Mouse (Mus musculus): Measurements from ENCODE around the gene Mfsd12. TPM values are rescaled to one million over a fixed set of nuclear protein-coding genes. Genes with fewer than 3 reads are reported as not detected.

Mfsd12 gene
- total RNA-seq, 2 experiments from 2014 or later: 29.6 to 29.7 TPM

DNA sequence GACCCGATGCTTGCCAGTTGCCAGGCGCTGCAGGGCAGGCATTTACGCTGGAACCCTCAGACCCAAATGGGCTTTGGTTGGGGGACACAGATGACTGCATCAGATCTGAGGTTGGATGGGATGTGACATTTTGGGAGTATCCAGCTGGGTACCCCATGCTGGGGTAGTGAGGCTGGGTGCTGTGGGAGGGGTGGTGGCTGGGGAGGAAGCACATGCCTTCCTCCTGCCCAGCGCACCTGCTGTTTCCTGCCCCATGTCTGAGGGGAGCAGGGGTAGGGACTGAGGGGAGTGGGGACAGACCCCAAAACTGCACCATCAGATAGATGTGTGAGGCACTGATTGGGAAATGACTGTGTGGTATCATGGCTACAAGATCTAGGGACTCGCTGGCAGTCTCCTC is 39.5 kb downstream of the Mfsd12 start:
- intact Hi-C loops (cut with DNase I): no loop called here
- no peak for DNase-seq

DNA sequence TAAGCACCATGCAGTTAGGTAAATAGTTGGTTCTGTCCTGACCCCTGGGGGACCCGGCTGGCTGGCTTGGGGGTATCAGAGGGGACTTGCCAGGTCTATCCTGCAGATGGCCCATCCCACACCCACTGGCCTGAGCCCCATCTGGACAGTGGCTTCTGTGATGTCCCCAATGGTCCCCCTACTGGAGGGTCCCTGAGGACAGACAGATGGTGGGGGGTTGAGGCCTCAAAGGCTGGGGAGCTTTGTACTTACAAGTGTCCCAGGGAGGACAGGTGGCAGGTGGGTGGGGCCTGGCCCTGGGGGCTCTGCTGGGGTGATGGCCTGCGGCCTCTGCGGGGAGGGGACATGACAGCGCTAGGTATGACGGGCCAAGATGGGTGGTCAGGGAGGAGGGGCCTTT is 42.0 kb downstream of the Mfsd12 start:
- DNase-seq: peak; percentile 54
- intact Hi-C loops (cut with DNase I): no loop called here

DNA sequence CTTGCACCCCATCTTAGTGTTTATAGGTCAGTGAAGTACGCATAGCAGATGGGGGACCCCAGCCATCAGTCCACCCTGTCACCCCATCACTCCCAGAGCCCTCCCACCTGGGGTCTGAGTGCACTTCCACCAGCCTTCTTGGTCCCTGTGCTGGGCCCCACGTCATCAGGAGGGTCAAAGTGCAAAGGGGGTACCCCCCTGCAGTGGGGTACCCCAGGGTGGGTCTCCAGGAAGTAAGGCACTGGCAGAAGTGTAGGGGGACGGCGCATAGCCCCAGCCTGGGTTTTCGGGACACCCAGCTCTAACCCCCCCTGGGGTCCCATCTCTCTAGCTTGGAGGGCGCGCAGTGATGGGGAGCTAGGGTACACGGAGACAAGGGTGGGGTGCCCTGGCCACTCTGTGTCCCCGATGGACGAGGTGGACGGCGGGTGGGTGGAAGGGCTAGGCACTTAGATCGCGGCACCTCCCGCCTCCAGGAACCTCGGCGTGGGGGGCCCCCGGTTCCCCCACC is 42.6 kb downstream of the Mfsd12 start:
- DNase-seq: no peak
- intact Hi-C loops (cut with DNase I): no loop called here

DNA sequence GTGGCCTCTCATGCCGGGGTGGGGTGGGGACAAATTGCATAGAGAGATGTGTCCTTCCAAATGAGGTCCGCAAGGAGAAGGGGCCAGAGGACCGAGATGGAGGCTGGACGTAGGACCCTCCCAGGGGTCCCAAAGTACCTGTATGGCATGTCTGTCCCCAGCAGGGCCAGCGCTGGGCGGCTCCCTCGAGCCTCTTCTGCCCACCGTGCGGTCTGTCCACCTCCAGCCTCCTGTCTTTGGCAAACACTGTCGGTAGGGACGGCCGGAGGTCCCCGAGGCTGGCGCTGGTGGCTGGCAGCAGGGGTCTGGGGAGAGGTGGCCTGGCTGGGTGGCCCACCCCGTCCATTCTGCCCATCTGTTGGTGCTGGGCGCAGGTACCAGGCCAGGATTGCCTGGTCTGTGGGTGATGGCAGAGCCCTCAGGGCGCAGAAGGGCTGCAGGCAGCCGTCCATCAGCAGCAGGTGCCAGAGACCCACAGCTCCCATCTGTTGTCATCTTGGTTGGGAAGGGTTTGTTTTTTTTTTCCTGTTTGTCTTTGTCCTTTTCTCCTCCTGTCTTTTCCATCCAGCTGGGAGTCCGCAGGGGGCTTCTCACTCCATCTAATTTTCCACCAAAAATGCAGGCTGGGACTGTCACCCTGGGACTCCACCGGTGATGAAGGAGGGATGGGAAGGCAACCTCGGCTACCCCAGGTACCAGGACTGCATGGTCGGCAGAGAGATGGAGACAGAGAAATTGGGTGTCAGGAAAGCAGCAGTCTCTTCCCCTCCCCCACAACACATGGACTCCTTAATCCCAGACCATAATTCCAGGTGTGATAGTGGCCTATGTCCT is 43.3 kb downstream of the Mfsd12 start:
- peak; percentile 88 for DNase-seq
- intact Hi-C loops (cut with DNase I): no loop called here

DNA sequence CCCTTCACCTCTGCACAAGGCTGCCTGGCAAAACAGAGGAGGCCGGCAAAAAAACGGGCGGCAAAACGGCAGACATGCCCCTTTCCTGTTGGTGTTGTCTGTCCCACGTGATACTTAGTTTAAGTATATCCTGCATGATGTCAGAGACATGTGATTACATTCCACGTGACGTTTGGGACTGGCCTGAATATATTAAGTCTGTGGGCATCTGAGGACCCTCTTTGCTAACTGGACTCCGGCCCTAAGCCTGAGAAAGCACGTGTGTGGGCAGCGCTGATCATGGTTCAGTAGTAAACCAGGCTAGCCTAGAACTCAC is 43.9 kb downstream of the Mfsd12 start:
- intact Hi-C loops (cut with DNase I): no loop called here
- no peak for DNase-seq

DNA sequence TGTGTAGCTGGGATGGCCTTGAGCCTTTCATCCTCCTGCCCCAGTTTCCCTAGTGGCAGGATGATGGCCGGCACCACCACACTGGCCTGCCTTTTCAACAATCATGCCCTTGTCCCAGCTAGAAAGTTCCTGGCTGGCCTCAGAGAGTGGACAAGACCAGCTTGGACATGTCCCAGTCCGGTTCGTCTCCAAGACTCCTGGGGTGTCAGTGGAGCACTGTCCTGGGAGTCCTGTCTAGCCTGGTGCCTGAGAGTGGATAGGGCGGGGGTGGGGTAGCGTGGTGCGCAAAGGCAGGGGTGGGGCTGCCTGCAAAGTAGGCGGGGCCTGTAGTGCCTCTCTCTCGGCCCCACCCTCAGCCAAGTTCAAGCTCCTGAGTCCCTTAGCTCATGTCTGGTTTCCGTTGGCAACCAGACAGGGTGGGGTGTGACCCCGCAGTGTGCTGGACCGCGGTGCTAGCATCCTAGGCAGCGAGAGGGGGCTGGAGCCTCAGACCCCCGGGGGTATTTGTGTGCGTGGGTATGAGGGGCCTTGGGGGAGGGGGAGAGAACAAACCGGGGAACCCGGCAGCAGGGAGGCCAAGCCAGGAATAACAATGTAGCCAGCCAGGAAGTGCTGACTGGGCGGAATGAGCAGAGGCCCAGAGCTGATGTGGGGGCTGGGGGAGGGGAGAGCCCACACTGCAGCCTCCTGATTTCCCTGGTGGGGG is 44.4 kb downstream of the Mfsd12 start:
- intact Hi-C loops (cut with DNase I): no loop called here
- peak; percentile 78 for DNase-seq

DNA sequence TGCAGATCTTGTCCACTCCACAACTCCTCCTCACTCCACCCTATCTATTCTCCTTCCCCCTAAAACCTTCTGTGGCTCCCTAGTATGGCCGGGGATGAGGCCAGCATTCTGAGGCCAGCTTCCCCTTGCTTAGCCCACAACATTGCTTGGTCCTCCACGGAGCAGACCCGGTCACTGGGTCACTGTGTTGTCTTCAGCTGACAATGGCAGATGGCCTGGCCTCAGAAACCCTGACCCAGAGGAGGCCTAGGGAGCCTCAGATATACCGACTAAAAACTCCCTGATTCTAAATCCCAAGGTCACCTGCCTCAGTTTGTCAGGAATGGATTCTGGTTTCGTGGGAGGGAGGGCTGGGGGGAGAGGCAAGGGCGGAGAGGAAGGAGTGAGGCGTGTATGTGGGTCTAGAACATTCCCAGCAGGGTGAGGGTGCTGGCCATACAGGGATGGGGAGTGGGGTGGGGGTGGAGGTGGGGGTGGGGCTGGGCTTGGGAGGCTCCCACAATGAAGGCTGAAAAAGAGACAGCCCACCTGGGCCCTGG is 45.0 kb downstream of the Mfsd12 start:
- no peak for DNase-seq
- intact Hi-C loops (cut with DNase I): no loop called here

DNA sequence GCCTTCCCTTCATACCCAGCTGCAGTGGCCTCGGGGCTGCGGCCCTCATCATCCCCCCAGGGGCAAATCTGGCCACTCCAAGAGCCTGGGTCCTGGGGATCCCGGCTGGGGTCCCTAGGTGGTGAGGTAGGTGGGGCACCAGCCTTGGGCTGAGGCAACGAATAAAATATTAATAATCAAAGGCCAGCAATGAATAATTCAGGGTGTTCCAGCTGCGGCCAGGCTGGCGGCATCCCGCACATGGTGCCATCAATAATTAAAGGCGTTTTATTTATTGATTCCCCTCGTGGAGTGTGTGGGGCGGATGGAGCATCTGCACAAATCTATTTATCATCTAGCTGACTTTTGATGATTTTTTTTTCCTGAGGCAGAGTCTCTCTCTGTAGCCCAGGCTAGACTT is 46.2 kb downstream of the Mfsd12 start:
- intact Hi-C loops (cut with DNase I): no loop called here
- DNase-seq: no peak

DNA sequence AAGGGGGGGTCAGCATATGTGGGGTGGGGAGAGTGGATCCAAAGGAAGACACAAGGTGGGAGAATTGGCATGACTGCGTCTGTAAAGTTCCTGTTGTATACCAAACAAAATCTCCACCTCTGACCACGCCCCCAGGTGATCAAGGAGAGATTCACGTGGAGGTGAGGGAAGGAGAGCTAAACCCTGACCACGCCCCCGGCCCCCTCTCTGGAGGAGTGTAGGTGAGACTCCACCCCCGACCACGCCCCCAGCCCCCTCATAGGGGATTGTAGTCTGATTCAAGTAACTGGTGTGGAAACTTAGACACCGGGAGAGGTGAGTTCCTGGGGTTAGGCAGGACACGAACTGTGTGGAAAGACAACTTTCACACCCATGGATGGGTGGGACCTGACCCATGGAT is 46.8 kb downstream of the Mfsd12 start:
- intact Hi-C loops (cut with DNase I): no loop called here
- DNase-seq: no peak

DNA sequence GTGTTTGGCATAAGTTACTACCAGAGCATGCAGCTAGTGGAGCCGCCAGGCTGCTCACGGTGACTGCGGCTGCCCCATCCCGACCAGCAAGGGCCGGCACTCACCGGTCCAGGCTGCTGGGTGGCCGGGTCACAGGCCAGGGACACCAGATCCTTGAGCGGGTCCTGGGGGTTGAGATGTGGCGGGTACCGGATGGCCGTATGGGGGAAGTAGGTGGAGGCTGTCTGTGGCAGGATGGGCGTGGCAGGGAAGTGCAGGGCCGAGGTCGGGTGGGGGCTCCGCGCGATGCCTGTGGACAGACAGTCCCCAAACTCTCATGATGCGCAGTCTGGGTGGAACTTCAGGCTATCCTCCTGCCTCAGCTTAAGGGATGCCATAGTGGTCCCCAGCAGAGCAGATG is 47.4 kb downstream of the Mfsd12 start:
- DNase-seq: no peak
- intact Hi-C loops (cut with DNase I): no loop called here

DNA sequence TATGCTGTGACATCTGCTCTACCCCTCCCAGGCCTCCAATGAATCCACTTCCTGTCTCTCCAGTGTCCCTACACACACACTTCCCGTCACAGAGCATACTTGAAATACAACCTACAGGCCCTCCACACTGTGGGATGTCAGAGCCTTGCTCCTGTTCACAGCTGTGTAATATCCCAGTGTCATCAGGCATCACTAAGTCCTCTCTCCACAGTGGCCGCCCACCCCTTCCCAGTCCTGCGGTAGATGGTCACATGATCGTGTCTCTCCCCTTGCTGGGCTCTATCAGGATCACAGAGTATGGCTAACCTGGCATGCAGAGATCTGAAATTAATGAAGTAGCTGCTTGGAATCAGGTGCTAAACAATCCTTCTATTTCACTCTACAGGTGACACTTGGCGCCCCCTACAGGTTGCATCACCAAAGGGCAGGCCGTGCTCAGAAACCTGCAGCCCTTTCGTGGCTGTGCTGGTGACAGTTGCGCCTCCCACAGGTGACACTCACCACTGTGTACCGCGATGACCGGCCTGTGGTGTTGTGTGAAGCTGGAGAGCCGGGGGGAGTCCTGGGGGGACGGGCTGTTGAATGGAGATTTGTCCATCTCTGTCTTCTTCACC is 48.4 kb downstream of the Mfsd12 start:
- intact Hi-C loops (cut with DNase I): no loop called here
- DNase-seq: peak; percentile 71

DNA sequence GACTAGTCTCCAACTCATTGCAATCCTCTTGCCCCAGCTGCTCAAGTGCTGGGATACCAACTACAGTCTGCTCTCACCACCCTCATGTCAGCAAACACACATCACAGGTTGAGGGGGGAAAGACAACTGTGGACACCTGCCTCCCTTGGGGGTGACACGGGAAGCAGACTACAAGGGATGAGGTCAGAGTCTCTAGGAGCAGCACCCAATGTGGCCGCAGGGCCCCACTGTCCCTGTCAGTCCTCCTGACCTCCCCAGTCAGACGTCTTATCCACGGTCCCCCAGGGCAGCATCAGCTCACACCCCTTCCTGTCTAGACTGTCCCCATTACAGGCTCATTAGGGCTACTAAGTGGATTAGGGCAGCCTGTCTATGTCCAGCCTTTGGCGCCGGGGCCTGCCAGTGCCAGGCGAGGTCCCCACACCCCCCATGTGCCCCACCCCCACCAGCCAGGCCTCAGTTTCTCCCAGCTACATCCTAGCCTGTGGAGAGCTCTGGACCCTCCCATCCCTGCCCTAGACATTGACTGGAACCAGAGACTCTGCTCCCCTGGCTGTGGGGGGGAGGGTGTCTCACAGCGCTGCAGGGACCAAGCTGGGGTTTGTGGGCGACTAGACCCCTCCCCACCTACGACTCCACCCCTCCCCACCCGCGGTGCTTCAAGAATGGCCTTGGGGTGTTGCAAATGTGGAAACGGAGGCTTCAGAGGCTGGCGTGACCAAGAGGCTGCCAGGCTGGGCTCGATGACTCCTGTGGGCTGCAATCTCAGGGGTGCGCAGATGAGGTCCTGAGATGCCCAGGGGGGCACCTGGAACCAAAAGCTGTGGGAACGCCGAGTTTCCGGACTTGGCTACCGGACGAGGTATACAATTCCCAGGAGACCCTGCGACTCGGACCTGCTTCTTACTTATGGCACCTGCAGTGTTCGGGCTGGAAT is 49.5 kb downstream of the Mfsd12 start:
- intact Hi-C loops (cut with DNase I): no loop called here
- no peak for DNase-seq

DNA sequence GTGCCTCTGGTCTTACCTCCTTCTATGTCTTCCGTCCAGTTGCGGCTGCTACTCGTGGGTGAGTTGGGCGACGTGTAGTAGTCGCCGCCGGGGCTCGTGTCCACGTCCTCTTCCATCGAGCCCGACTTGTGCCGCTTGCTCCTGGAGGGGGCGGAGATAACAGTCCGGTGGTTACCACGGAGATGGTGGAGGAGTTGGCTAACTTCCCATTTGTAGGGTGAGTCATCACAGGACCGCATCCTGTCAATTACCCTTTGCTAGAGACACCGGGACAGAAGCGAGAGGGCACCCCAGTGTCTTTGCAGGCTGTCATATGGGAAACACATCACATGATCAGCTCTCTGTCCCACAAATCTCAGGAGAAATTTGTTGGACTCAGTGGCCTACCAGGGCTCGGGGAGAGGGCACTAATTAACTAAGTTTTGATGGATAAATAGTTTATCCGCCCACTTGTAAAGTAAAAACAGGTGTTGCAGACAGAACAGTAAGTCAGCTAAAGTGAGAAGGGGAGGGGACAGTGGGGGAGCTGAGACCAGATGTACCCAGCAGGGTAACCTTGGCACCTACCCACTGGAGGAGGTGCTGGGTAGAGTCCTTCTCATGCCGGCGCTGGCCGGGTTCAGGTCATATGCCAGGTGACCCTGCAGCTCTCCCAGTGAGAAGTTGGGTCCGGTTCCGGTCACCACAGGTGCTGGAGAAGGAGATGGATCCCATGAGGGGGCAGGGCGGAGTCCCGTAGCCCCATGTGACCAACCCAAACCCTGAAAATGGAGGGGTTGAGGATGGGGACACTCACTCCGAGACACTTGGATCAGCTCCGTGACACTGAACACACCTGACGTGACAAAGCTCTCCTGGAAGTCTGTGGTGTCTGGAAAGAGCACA is 50.5 kb downstream of the Mfsd12 start:
- DNase-seq: peak; percentile 76
- intact Hi-C loops (cut with DNase I): no loop called here

DNA sequence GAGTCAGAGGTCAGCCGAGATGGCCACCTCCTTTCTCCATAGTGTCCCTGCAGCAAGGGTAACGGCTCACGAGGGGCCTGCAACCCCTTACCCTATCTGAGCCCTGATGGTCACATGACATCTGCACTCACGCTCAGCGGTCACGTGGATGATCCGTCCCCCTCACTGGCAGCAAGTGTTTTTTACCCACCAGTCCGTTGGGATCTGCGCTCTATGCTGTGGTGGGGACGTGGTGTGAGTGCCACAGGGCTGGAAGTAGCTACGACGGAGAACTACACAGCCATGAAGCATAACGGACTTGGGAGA is 51.1 kb downstream of the Mfsd12 start:
- no peak for DNase-seq
- intact Hi-C loops (cut with DNase I): no loop called here

DNA sequence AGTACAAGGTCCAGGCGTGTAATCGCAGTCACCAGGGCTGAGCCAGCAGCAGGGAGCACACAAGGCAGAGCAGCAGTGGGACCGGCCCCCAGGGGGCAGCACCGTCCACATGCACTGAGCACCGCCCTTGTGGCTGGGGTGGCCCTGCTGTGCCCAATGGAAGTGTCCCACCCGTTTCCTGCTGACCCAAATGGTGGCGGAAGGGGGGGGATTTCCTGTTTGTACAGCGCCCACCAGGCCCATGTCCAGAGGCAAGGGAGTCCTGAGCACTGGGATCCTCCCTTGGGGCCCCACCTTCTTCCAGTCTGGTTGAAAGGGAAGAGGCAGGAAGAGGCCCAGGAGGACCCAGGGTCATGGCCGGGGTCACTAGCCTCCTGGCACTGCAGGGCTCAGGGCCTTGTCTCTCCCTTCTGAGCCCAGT is 51.6 kb downstream of the Mfsd12 start:
- intact Hi-C loops (cut with DNase I): no loop called here
- peak; percentile 74 for DNase-seq

DNA sequence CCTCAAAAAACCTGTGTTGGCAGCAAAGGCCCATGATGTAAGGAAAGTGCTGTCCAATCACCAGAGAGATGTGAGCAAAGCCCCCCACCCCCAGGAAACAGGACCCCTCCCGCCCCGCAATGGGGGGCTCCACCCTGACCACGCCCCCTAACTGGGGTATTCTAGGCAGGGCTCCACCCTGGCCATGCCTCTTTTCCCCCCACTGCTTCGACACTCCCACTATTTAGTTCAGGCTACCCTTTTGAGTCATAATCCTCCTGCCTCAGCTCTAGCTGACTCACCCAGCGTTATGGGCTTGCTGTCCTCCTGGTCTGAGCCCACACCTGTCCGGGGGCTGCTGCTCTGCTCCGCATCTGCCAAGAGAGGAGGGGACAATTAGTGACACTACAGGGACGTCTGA is 52.0 kb downstream of the Mfsd12 start:
- DNase-seq: no peak
- intact Hi-C loops (cut with DNase I): no loop called here

DNA sequence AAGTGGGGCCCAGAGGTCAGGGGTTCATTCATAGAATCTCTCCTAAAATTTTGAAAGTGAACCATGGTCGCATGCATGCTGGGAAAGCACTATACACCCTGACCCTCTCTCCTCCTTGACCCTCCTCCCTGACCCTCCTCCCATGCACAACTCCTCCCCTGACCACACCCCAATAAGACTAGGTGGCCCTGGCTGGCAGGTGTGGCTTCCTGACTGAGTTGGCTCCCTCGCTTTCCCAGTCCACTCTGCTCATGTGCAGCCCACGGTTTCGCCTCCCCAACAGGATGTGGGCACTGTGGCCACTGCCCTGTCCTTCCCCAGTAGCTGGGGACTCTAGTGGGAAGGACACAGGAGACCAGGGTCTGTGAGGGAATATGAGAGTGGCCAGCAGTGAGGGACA is 53.1 kb downstream of the Mfsd12 start:
- DNase-seq: no peak
- intact Hi-C loops (cut with DNase I): no loop called here

DNA sequence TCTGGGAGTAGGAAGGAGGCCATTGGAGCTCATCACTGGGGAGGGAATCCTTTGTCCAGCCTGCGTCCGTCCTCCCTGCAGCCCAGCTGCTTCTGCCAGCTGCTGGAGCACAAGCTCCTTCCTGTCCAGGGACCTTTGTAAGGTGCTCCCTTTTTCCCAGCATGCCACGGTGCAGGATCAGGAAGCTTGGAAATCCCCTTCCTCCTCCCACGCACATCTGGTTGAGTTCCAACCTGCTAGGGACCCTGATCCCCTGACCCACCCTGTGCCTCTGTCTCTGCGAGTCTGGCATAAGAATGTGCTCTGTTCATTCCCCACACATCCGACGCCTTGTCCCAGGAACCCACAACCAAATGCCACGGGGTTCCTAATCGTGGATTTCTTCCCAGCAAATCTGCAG is 53.7 kb downstream of the Mfsd12 start:
- no peak for DNase-seq
- intact Hi-C loops (cut with DNase I): no loop called here

DNA sequence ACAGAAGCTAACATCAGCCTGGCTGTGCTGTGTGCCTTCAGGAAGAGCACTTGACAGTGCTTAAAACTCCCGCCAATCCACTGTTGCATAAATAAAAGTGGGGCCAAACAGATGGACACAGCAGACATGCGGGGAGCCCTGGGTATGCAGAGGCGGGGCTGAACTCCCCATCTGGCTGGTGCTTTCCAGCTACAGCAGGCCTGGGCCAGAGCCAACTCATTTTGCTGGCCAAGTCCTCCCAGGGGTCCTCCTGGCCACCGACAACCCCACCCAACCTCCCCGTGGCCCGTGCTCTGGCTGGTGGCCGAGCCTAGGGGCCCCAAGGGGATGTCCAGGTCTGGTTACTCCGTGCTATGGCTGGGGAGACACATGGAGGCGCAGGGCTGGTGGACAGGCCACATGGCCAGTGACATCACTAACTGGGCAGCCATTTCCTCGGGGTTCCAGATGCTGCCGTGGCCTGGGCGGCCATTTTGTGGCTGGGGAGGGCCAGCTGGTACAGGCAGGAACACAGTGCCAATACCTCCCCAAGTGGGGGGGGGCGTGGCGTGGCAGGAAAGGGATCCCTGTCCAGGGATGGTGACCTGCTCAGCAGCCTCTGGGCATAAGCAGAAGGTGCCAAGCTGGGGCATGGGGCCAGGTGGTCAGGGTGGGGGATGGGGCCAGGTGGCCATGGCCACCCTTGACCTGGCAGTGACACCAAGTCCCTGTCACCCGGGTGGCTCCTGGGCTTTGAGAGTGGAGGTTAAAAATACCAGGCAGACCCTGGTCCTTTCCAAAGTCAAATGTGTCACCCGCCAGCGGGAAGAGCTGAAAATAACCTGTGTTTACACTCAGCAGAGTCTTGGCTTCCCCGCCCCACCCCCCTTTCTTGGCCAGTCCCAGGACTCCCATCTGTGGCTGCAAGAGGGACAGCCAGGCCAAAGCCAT is 54.4 kb downstream of the Mfsd12 start:
- intact Hi-C loops (cut with DNase I): no loop called here
- peak; percentile 96 for DNase-seq

Data from left cerebral cortex, postnatal 4 days (tissue).